Mouse (Mus musculus): ENCODE data around the gene Abcc12.

- TF ChIP-seq CTCF (conservative IDR thresholded peaks at IDR 0.05; ENCODE audit: low read length) = no peak
- TF ChIP-seq NANOG (IDR thresholded peaks at IDR 0.05; ENCODE audit: borderline replicate concordance, low read length) = no peak
- TF ChIP-seq POU5F1 (IDR thresholded peaks at IDR 0.05; ENCODE audit: borderline replicate concordance, low read length) = no peak
These were observed 95.1 kb downstream of the Abcc12 start for GRCm38 (mm10) chr8:86485411-86485810.
